Mouse (Mus musculus): ENCODE results near the gene Mmp14.
A peak's percentile ranks its signal among the peaks of the same experiment; 100 is the strongest.

Mmp14 gene

GRCm38 (mm10) chr14:54431334-54432077, at the start of gene Mmp14:
Mmp14 (plus strand) TSS chr14:54431612.
- DNase-seq (ENCODE audit: extremely low read depth, low read depth, low spot score), result no peak

DNA sequence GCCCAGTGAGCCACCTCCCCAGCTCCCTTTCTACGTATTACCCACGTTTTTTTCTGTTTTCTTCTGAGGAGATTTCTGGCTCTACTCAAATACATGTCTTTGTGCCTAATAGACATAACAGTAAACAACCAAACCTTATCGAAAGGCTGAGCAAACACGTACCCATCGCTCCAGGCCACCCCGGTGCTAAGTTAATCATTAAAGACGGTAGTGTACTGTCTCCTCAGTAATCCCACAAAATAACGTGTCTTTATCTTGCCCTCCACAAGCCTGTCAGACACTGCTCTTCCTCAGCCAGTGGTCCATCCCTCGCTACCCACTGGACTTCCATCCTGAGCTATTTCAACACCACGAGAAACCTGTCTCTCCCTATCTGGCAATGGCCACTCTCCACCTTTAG, 49.6 kb upstream of the Mmp14 start:
- no peak for DNase-seq (ENCODE audit: extremely low read depth, low read depth, low spot score)

DNA sequence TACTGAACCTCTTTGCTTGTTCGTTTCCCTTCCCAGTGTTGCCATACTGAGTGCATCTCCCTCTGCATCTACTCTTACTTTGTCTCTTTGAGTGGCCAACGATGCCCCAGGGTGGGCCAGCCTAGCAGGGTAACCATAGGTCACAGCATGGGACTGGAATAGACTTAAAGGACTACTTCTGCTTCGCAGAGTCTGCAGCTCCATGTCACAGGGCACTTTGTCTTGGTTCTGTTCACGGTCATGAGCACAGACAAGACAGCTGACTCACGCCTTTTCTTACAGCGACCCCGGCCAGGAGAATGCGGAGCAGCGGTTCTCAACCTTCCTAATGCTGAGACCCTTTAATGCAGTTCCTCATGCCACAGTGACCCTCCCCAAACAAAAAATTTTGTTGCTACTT, 48.8 kb upstream of the Mmp14 start:
- no peak for DNase-seq (ENCODE audit: extremely low read depth, low read depth, low spot score)

GRCm38 (mm10) chr14:54383355-54383771, 48.0 kb upstream of the Mmp14 start:
- no peak for DNase-seq (ENCODE audit: extremely low read depth, low read depth, low spot score)

GRCm38 (mm10) chr14:54384396-54384795, 47.0 kb upstream of the Mmp14 start:
- DNase-seq (ENCODE audit: extremely low read depth, low read depth, low spot score), result no peak

DNA sequence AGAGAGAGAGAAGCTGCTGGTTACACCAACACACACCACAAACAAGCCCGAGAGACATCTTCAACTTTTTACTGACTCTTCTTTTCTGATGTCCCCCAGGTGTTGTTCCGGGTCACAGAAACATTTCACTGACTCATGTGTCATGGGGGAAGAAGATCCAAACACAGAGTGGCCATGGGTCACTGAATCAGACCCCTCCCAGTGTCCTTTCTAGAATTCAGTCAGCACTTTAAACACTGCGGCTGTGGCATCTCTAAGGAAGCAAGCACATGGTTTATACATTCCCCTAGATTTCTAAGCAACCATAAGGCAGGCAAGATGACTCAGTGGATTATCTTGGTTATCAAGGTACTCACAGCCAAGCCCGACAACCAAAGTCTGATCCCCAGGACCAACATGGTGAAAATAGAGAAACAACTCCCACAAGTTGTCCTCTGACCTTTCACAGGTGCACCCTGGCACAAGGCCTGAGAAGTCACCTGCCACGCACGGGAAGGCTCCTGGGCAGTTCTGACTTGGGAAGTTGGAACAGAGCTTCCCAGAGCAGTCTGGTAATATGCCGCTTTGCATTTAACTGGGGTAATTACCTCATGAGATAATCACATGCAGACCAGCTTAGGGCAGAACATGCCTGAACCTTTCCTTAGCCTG, 45.3 kb upstream of the Mmp14 start:
- no peak for DNase-seq (ENCODE audit: extremely low read depth, low read depth, low spot score)

DNA sequence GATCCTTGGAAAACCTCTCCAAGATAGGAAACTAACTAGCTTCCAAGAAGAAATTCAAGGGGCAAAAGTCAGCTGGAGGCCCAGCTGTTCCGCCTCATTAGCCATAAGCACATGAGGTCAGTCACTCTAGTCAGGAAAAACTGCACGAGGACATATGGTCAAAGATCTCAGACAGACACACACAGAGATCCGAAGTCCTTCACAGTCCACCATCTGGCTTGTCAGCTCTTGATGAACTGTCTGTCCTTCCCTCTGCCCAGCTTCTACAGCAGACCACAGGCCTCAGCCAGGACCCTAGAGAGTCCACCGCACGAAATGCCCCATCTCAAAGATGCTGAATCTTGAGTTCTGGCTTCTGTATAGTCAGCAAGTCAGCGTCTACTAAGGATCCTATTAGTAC, 43.9 kb upstream of the Mmp14 start:
- DNase-seq (ENCODE audit: extremely low read depth, low read depth, low spot score), result no peak

DNA sequence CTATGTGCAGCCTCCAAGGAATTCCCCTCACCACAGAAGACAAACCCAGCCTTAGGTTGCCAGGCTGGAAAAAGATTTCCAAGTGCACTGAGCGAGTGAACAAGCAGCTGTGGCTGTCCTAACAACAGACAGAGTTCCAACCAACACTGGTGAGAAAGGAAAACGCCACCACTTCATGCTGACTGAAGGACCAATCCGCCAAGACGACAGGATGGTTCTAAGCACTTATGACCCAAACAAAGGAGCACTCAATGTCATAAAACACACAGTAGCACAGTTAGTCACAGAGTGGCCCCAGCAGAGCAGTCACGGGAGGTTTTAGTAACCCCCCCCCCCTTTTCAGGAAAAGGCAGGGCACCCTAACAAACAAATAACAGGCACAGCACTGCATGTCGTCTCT, 40.6 kb upstream of the Mmp14 start:
- DNase-seq (ENCODE audit: extremely low read depth, low read depth, low spot score), result no peak

DNA sequence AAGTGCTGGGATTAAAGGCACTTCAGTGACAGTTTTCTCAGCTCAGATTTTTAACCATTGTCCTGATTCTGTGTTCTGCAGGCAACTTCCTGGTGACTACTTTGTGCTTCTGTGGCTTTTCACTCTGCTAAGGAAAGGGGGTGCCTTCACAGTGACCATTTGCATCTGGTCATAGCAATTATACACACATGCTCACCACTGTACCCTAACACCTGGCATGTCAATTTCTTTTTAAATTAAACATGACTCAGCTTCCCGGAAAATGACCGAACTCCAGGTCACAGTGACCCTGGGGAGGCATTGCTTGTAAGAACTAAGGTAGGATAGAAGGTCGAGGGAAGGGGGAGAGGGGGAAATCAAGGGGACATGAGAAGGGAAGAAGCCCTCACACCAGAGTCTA, 37.6 kb upstream of the Mmp14 start:
- DNase-seq (ENCODE audit: extremely low read depth, low read depth, low spot score), result no peak

- DNase-seq (ENCODE audit: extremely low read depth, low read depth, low spot score), result no peak
These were observed 37.1 kb upstream of the Mmp14 start for GRCm38 (mm10) chr14:54394309-54394708.

DNA sequence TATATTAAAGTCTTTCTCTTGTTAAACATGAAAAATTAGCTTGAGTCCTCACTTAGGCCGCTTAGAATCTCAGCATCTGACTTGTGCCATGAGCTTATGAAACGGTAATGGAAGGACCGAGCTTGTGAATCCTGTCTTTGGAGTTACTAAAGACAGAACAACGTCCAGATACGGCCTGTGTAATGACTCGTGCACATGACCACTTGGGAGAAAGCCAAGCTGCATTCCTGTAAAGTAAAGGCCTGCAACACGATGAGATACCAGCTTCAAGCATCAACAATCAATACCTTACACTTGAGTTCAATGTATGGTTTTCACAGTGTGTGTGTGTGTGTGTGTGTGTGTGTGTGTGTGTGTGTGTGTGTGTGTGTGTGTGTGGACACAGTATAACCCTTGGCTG, 34.7 kb upstream of the Mmp14 start:
- DNase-seq (ENCODE audit: extremely low read depth, low read depth, low spot score), result no peak

GRCm38 (mm10) chr14:54397872-54398527, 33.4 kb upstream of the Mmp14 start:
- DNase-seq (ENCODE audit: extremely low read depth, low read depth, low spot score), result peak; percentile 30

DNA sequence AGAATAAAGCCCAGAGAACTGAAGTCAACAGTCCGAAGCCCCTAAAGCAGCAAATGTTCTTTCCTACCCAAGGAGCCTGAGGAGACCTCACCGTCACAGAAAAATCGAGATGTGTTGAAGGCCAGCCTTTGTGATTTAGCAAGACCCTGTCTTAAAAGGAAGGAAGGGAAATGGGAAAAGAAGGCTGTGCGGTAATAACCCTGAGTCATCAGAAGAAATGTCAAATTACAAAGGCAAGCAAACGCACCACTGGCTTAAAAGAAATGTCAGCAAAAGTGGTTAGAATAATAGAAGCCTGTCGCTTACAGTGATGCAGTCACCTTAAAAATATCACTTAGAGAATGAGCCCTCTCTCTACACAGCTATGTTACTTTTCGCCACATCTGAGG, 32.9 kb upstream of the Mmp14 start:
- no peak for DNase-seq (ENCODE audit: extremely low read depth, low read depth, low spot score)

DNA sequence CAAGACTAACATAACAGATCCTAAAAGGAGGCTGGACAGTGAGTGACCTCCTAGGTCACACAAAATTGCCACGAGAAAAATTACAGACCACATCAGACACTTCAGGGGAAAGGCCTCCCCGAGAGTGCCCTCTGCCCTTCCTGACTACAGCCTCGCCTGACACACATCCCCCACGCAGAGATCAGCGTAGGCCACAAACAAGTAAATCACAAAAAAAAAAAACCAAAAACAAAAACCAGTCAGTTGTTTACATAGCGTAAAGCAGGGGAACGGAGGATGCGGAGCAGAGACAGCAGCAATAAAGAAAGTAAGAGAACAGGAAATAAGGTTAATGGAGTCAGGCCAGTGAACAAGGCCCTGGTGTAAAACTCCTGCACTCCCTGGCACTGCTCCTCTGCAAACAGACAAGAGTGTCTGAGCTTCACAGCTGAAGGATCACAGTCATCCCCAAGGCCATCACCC, 32.5 kb upstream of the Mmp14 start:
- no peak for DNase-seq (ENCODE audit: extremely low read depth, low read depth, low spot score)

- no peak for DNase-seq (ENCODE audit: extremely low read depth, low read depth, low spot score)
These were observed 29.7 kb upstream of the Mmp14 start for GRCm38 (mm10) chr14:54401723-54402122.

- DNase-seq (ENCODE audit: extremely low read depth, low read depth, low spot score), result no peak
These were observed 22.9 kb upstream of the Mmp14 start for GRCm38 (mm10) chr14:54408336-54409056.

DNA sequence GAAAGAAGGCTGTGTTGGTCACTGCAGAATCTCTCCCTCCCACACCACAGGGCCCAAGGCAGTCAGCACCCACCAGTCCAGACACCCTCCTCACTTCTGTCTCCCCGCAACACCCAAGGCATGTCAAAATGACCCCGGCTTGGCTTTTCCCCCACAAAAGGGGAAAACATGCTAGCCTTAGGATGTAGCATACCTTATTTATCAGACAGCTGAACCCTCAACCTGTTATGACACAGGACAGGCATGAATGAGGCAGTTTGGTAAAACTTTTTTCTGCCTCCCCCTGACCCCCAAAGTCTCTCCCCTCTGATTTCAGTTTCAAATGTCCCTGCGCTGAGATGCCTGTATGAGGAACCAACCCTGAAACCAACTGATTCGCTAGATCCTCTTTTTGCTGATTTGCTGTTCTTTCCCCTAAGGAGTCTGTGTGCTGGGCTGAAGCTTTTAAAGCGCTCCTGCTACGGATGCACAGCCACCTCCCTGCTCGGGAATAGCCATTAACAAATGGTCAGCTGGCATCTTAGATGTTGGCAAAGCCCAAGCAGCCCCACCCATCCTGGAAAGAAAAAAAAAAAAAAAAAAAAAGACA, 22.3 kb upstream of the Mmp14 start:
- DNase-seq (ENCODE audit: extremely low read depth, low read depth, low spot score), result no peak

- no peak for DNase-seq (ENCODE audit: extremely low read depth, low read depth, low spot score)
These were observed 21.2 kb upstream of the Mmp14 start for GRCm38 (mm10) chr14:54409980-54410810.

DNA sequence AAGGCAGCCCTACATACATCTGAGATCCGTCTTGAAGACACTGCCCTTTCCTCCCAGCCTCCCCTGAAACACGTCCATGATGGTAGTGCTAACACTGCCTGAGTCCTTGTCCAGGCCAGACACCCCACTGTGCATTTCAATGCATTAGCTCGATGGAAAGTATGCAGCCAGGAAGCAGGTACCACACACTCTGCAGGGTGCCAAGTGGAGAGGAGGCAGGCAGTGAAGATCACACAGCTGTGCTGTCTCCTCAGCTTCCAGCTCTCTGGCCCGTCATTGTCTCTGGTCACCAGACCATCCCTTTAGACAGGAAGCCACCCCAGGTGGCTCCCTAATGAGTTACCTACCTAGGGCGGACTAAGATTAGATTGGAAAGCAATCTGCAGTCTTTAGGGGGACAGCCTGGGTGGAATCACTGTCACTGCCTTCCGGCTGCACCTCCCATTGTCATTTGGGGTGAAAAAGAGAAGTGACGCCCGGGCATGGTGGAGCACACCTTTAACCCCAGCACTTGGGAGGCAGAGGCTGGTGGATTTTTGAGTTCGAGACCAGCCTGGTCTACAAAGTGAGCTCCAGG, 19.3 kb upstream of the Mmp14 start:
- no peak for DNase-seq (ENCODE audit: extremely low read depth, low read depth, low spot score)

GRCm38 (mm10) chr14:54412629-54413170, 18.7 kb upstream of the Mmp14 start:
- no peak for DNase-seq (ENCODE audit: extremely low read depth, low read depth, low spot score)
